Mouse (Mus musculus) lung, embryonic 15.5 days (tissue): ENCODE measurements around the gene P2rx7. TPM values are rescaled to one million over a fixed set of nuclear protein-coding genes. Genes with fewer than 3 reads are reported as not detected.

Source experiments
- ATAC-seq: fragments of 200-750 bp; cut with Nextera tagmentation; 2 replicates; pipeline ENCODE4 v1.8.0; 2017; ENCODE audit warnings: moderate number of reproducible peaks, borderline replicate concordance; ENCODE audit not compliant: low FRiP score, low TSS enrichment; ENCODE audit errors: extremely low read depth
- H3K27ac ChIP-seq: fragments of 300-500 bp; sonication (generic); 2 replicates; pipeline ENCODE4 v1.5.1; 2015; ENCODE audit warnings: moderate library complexity, mild to moderate bottlenecking, inconsistent platforms
- H3K27me3 ChIP-seq: fragments of 300-500 bp; sonication (generic); 2 replicates; pipeline ENCODE4 v1.6.1; 2015; ENCODE audit warnings: inconsistent platforms
- H3K36me3 ChIP-seq: fragments of 300-500 bp; sonication (generic); 2 replicates; pipeline ENCODE4 v1.6.1; 2015; ENCODE audit warnings: inconsistent platforms
- H3K4me1 ChIP-seq: fragments of 300-500 bp; sonication (generic); 2 replicates; pipeline ENCODE4 v1.6.1; 2015; ENCODE audit warnings: inconsistent platforms
- H3K4me2 ChIP-seq: fragments of 300-500 bp; sonication (generic); 2 replicates; pipeline ENCODE4 v1.6.1; 2015; ENCODE audit warnings: inconsistent platforms, mild to moderate bottlenecking, moderate library complexity
- H3K4me3 ChIP-seq: fragments of 300-500 bp; sonication (generic); 2 replicates; pipeline ENCODE4 v1.5.1; 2015; ENCODE audit warnings: mild to moderate bottlenecking, inconsistent platforms
- H3K9ac ChIP-seq: fragments of 300-500 bp; sonication (generic); 2 replicates; pipeline ENCODE4 v1.6.1; 2015; ENCODE audit warnings: inconsistent platforms
- H3K9me3 ChIP-seq: fragments of 300-500 bp; sonication (generic); 2 replicates; pipeline ENCODE4 v1.6.1; 2016; ENCODE audit warnings: inconsistent platforms
- WGBS: fragments of 180-500 bp; shearing (Covaris S2); methylation state at CpG from one replicate; pipeline ENCODE4 v1.1.7; 2015; 5-methylcytosine and 5-hydroxymethylcytosine counted together
- polyA plus RNA-seq: library from polyadenylated mRNA; unstranded; fragments of >200 nt; fragmentation: Nextera tagmentation; extraction: Ambion mirVana; gene quantifications from 2 replicates; pipeline ENCODE4 v1.2.1, GENCODE M21; 2015

The P2rx7 gene
- polyA plus RNA-seq, 1 experiment from 2014 or later = 3.1 TPM

- no peaks in the 10 kb centered on the region; the same call in none of the 2 replicates for H3K4me1 ChIP-seq
- H3K27ac ChIP-seq = no peak overlapping the region
- no peak overlapping the region for H3K4me3 ChIP-seq
These were observed 18.7 kb upstream of the P2rx7 start for GRCm38 (mm10) chr5:122624952-122625479.

DNA sequence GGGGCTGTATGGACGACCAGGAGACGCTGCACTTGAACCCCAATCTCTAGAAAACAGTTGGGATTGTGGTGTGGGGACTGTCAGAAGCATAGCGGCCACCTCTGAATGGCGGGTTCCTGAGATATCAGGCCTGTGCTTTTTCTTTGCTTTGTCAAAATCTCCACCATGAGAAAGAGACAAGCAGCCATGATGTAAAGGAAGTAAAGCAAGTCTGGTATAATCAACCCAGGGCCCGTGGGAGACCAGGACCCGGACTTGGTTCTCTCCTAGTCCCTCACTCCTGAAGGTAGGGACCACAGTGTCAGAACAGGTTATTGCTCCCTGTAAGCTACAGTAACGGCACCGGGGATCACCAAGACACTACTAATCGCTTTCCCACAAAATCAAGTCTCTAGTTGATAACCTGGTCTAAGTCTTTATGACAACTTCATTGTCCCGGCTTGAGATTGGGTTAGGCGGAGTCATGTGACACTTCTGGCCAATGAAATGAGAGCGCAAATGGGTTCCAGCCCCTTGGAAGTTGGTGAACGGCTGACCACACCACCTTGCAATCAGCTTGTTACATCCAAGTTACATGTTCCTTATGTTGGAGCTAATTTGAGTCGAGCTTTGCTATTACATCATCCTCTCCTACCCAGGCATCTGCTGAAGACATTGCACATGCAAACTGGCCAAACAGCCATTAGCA lies 18.0 kb upstream of the P2rx7 start:
- Histone ChIP-seq H3K4me1 (no peaks in the 10 kb centered on the region; the same call in none of the 2 replicates), H3K4me3 (no peak overlapping the region), H3K9ac (no peak overlapping the region), H3K36me3 (no peaks in the 10 kb centered on the region), H3K27me3 (no peaks in the 10 kb centered on the region), H3K9me3 (no peaks in the 10 kb centered on the region), H3K4me2 (no peak overlapping the region), H3K27ac (no peak overlapping the region)
- WGBS = 84% methylated on average over 14 of the region's 14 CpGs
- ATAC-seq = no peak

More at GRCm38 (mm10) chr5:122624952-122625479, 18.7 kb upstream of the P2rx7 start:
- Histone ChIP-seq H3K36me3 (no peaks in the 10 kb centered on the region), H3K9ac (no peak overlapping the region), H3K4me2 (no peak overlapping the region), H3K27me3 (no peaks in the 10 kb centered on the region), H3K9me3 (no peaks in the 10 kb centered on the region)
- no peak for ATAC-seq
- 79% methylated on average over 11 of the region's 11 CpGs for WGBS

DNA sequence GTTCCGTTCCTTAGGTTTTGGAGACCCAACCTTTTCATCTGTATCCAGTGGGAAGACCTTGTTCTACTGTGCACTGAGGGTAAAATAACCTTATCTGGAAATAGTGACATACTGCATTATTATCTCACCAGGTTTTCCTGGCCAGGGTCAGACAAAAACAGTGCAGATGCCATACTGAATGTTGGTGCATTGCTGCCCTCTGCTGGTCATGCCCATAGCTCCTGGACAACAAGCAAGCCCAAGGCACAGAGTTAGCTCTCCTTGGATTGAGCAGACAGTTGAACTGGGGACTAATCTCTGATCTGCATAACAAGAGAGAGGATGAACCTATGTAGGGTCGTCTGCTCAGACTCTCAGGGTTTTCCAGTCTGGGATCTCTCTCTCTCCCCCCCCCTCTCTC lies 16.5 kb upstream of the P2rx7 start:
- no peaks in the 10 kb centered on the region for H3K36me3 ChIP-seq
- no peaks in the 10 kb centered on the region; the same call in 1 of the 2 replicates for H3K4me1 ChIP-seq
- no peaks in the 10 kb centered on the region for H3K9me3 ChIP-seq
- ATAC-seq = 0 out of 2 replicates have a peak, but pooled peaks have one; percentile 46
- no peak overlapping the region for H3K9ac ChIP-seq
- H3K4me2 ChIP-seq = no peak overlapping the region
- WGBS = 36% methylated on average over 2 of the region's 2 CpGs
- H3K27ac ChIP-seq = no peak overlapping the region
- H3K27me3 ChIP-seq = no peaks in the 10 kb centered on the region
- H3K4me3 ChIP-seq = no peak overlapping the region

DNA sequence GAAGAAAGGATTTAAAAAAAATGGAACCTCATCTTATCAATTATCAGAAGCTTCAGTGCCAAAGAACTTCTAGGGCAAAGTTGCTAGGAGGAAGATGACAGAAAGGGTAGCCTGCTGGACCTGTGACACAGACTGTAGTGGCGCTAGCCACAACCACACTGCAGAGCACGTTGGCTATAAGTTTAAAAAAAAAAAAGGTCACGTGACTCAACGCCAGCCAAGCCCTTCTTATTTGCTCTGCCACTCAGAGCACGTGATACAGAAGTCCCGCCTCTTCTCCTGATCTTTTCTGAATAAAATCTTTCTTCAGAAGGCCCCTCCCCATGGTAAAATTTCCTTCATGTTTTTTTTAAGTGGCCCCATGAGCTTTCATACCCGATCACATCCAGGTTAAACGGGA lies 8.5 kb upstream of the P2rx7 start:
- WGBS = 65% methylated on average over 8 of the region's 8 CpGs
- ATAC-seq = no peak
- Histone ChIP-seq H3K9ac (no peak overlapping the region), H3K36me3 (no peaks in the 10 kb centered on the region), H3K27ac (no peak overlapping the region), H3K4me1 (peaks cover 4% of the 10 kb centered on the region; the same call in 1 of the 2 replicates), H3K4me2 (no peak overlapping the region), H3K4me3 (no peak overlapping the region), H3K9me3 (no peaks in the 10 kb centered on the region), H3K27me3 (no peaks in the 10 kb centered on the region)

DNA sequence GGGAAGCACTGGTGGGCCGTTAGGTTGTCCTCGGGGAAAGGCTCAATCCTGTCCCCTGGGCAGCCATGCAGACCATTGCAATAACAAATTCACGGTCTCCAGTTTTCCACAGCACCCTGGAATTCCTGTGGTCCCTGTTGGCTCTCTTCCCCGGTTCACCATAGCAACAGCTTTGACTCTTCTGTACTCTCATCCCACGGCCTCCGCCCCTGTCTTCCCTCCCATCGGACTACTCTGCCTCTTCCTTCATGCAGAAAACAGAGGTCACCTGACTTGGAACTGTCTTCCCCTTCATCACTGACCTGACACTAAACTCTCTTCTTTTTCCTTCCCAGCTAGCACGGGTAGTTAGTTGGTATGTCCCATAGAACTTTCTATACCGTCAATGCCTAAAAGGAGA lies 7.4 kb upstream of the P2rx7 start:
- no peak for ATAC-seq
- H3K36me3 ChIP-seq = no peaks in the 10 kb centered on the region
- no peak overlapping the region for H3K27ac ChIP-seq
- H3K27me3 ChIP-seq = no peaks in the 10 kb centered on the region
- H3K4me1 ChIP-seq = peaks cover 4% of the 10 kb centered on the region; the same call in 1 of the 2 replicates
- H3K9me3 ChIP-seq = no peaks in the 10 kb centered on the region
- H3K9ac ChIP-seq = no peak overlapping the region
- H3K4me2 ChIP-seq = no peak overlapping the region
- no peak overlapping the region for H3K4me3 ChIP-seq
- WGBS = 65% methylated on average over 9 of the region's 9 CpGs

DNA sequence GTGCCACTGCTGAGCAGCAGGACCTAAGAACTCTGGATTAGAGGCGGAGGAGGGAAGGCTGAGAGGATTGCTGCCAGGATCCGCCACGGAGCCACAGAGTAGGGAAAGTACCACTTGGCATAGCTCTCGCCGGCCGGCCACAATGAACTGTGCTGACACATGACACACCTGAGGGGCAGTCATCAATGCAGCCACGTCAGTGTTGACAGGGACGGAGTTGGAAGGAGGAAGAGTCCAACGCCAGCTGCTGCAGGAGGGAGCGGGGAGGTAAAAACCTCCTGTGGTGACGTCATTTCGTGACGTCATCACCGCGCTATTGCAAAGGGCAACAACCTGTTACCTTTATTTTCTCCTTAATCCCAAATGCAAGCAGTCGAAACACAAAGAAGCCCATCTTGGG lies 6.8 kb upstream of the P2rx7 start:
- Histone ChIP-seq H3K27me3 (no peaks in the 10 kb centered on the region), H3K4me2 (peak overlapping the region; percentile 48), H3K4me3 (0 out of 2 replicates have a peak overlapping the region, but pooled peaks have one; percentile 13), H3K9ac (no peak overlapping the region), H3K27ac (no peak overlapping the region), H3K36me3 (no peaks in the 10 kb centered on the region), H3K4me1 (peaks cover 4% of the 10 kb centered on the region; the same call in 1 of the 2 replicates), H3K9me3 (no peaks in the 10 kb centered on the region)
- WGBS = 28% methylated on average over 16 of the region's 16 CpGs
- peak; percentile 35; the same call in 1 of the 2 replicates for ATAC-seq

DNA sequence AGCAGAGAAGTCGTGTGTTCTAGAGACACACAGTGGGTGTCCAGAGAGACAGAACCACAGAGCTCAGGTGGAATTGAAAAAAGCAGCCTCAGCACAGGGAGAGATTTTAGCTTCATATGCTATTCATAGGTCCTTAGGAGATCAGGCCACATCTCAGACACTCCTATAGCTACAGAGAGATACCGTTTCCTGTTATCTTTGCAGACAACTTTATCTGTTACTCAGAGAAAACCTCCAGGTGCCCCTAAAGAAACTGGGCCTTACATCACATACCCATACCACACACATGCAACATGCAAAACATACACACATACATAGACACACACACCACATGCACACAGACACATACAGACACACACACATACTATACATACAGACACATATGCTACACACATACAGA lies 5.4 kb upstream of the P2rx7 start:
- no peaks in the 10 kb centered on the region for H3K36me3 ChIP-seq
- no peak for ATAC-seq
- H3K27ac ChIP-seq = no peak overlapping the region
- peaks cover 4% of the 10 kb centered on the region; the same call in 1 of the 2 replicates for H3K4me1 ChIP-seq
- H3K27me3 ChIP-seq = no peaks in the 10 kb centered on the region
- 68% methylated on average over 2 of the region's 2 CpGs for WGBS
- H3K9ac ChIP-seq = no peak overlapping the region
- no peaks in the 10 kb centered on the region for H3K9me3 ChIP-seq
- no peak overlapping the region for H3K4me3 ChIP-seq
- H3K4me2 ChIP-seq = no peak overlapping the region

DNA sequence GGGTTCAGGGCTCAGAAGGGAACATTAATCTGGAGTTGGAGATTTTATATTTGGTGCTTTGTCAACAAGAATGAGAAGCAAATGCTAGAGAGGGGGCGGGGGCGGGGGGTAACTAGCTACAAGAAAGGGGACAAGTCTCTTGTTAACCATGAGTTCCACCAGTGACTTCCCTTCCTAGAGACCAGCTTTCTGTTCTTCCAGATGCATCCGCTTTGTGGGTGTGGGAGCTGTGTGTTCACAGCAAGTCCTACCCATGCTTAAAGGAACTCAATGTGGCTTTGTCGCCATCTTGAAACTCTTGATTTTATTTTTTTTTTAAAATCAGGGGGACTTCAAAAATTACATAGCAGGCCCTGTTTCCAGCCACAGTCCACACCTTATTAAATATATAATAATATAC lies 4.2 kb upstream of the P2rx7 start:
- Histone ChIP-seq H3K9ac (no peak overlapping the region), H3K27ac (no peak overlapping the region), H3K27me3 (no peaks in the 10 kb centered on the region), H3K4me2 (no peak overlapping the region), H3K4me1 (peaks cover 9% of the 10 kb centered on the region; the same call in 1 of the 2 replicates), H3K4me3 (no peak overlapping the region), H3K9me3 (no peaks in the 10 kb centered on the region), H3K36me3 (no peaks in the 10 kb centered on the region)
- no peak for ATAC-seq
- WGBS = 91% methylated on average over 4 of the region's 4 CpGs

DNA sequence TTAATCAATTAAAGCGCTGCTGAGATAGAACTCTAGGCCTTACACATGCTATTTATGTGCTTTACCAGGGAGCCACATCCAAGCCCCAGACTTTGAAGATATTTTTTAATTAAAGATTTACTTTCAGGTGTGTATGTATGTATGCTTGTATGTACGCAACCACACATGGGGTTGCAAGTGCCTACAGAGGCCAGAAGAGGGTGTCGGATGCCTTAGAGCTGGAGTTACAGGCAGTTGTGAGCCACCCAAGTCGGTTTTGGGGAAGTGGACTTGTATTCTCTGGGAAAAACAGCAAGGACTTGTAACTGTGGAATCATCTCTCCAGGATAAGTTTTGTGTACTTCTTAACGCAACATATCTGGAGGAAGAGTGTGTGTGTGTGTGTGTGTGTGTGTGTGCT lies 3.7 kb upstream of the P2rx7 start:
- no peak for ATAC-seq
- no peaks in the 10 kb centered on the region for H3K9me3 ChIP-seq
- no peak overlapping the region for H3K4me2 ChIP-seq
- no peak overlapping the region for H3K4me3 ChIP-seq
- no peak overlapping the region for H3K27ac ChIP-seq
- H3K9ac ChIP-seq = no peak overlapping the region
- no peaks in the 10 kb centered on the region for H3K36me3 ChIP-seq
- H3K27me3 ChIP-seq = no peaks in the 10 kb centered on the region
- peaks cover 9% of the 10 kb centered on the region; the same call in 1 of the 2 replicates for H3K4me1 ChIP-seq
- WGBS = 87% methylated on average over 5 of the region's 5 CpGs

GRCm38 (mm10) chr5:122644111-122644607 lies 448 bp downstream of the P2rx7 start:
- Histone ChIP-seq H3K36me3 (no peaks in the 10 kb centered on the region), H3K27ac (no peak overlapping the region), H3K27me3 (no peaks in the 10 kb centered on the region), H3K9ac (no peak overlapping the region), H3K4me2 (peak overlapping the region; percentile 28), H3K4me1 (peaks cover 5% of the 10 kb centered on the region; the same call in 1 of the 2 replicates), H3K9me3 (no peaks in the 10 kb centered on the region), H3K4me3 (peak overlapping the region; percentile 9)
- 58% methylated on average over 15 of the region's 15 CpGs for WGBS
- no peak for ATAC-seq

GRCm38 (mm10) chr5:122645290-122645689 lies 1.6 kb downstream of the P2rx7 start:
- ATAC-seq = no peak
- no peak overlapping the region for H3K9ac ChIP-seq
- no peak overlapping the region for H3K4me2 ChIP-seq
- no peaks in the 10 kb centered on the region for H3K36me3 ChIP-seq
- H3K27me3 ChIP-seq = no peaks in the 10 kb centered on the region
- no peak overlapping the region for H3K27ac ChIP-seq
- H3K4me3 ChIP-seq = no peak overlapping the region
- peaks cover 5% of the 10 kb centered on the region; the same call in 1 of the 2 replicates for H3K4me1 ChIP-seq
- no peaks in the 10 kb centered on the region for H3K9me3 ChIP-seq
- 59% methylated on average over 6 of the region's 6 CpGs for WGBS

DNA sequence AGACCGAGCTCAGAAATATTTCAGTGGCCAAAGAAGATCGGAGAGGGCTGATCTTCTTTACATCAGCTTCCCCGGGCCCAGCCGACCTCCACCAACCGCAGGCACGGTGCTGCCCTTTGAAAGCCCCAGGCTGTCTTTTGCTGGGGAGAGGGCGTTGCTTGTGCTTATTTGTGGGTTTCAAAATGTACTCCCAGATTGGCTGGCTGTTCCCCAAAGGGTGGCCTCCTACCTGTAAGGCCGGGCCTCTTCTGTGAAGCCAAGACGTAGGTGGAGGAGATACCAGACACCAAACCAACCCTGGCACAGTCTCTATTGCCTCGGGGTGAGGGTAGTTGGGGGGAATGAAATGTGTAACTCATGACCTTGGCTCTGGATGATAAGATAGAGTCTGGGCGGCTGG lies 2.3 kb downstream of the P2rx7 start:
- Histone ChIP-seq H3K4me1 (peaks cover 5% of the 10 kb centered on the region; the same call in 1 of the 2 replicates), H3K27ac (no peak overlapping the region), H3K27me3 (no peaks in the 10 kb centered on the region), H3K9me3 (no peaks in the 10 kb centered on the region), H3K9ac (no peak overlapping the region), H3K4me3 (no peak overlapping the region), H3K4me2 (no peak overlapping the region), H3K36me3 (no peaks in the 10 kb centered on the region)
- WGBS = 78% methylated on average over 11 of the region's 11 CpGs
- ATAC-seq = no peak
